Mouse (Mus musculus): ENCODE data around the gene Rasgrf1. TPM values are rescaled to one million over a fixed set of nuclear protein-coding genes. Genes with fewer than 3 reads are reported as not detected.

The Rasgrf1 gene
- polyA plus RNA-seq, 1 experiment: 25.7 TPM

GRCm38 (mm10) chr9:89906645-89907044 lies 3.1 kb upstream of the Rasgrf1 start:
- DNase-seq (ENCODE audit: low read depth): no peak

- no peak for DNase-seq (ENCODE audit: low read depth)
These were observed 1.8 kb upstream of the Rasgrf1 start for GRCm38 (mm10) chr9:89907941-89908340.

GRCm38 (mm10) chr9:89908601-89909000 lies 1.1 kb upstream of the Rasgrf1 start:
- DNase-seq (ENCODE audit: low read depth): no peak

- no peak for DNase-seq (ENCODE audit: low read depth)
These were observed 298 bp downstream of the Rasgrf1 start for GRCm38 (mm10) chr9:89910011-89910400.

- DNase-seq (ENCODE audit: low read depth): no peak
These were observed 1.2 kb downstream of the Rasgrf1 start for GRCm38 (mm10) chr9:89910741-89911444.

GRCm38 (mm10) chr9:89911891-89912549 lies 2.3 kb downstream of the Rasgrf1 start:
- DNase-seq (ENCODE audit: low read depth): no peak

- no peak for DNase-seq (ENCODE audit: low read depth)
These were observed 3.4 kb downstream of the Rasgrf1 start for GRCm38 (mm10) chr9:89913135-89913534.

- DNase-seq (ENCODE audit: low read depth): no peak
These were observed 6.8 kb downstream of the Rasgrf1 start for GRCm38 (mm10) chr9:89916471-89916870.

- DNase-seq (ENCODE audit: low read depth): no peak
These were observed 7.7 kb downstream of the Rasgrf1 start for GRCm38 (mm10) chr9:89917431-89917830.

GRCm38 (mm10) chr9:89918832-89919231 lies 9.1 kb downstream of the Rasgrf1 start:
- DNase-seq (ENCODE audit: low read depth): no peak

GRCm38 (mm10) chr9:89921121-89921520 lies 11.4 kb downstream of the Rasgrf1 start:
- DNase-seq (ENCODE audit: low read depth): peak; percentile 34

- DNase-seq (ENCODE audit: low read depth): no peak
These were observed 13.0 kb downstream of the Rasgrf1 start for GRCm38 (mm10) chr9:89922666-89923065.

GRCm38 (mm10) chr9:89924836-89925235 lies 15.1 kb downstream of the Rasgrf1 start:
- DNase-seq (ENCODE audit: low read depth): no peak

GRCm38 (mm10) chr9:89928497-89928896 lies 18.8 kb downstream of the Rasgrf1 start:
- no peak for DNase-seq (ENCODE audit: low read depth)

GRCm38 (mm10) chr9:89940428-89940827 lies 30.7 kb downstream of the Rasgrf1 start:
- DNase-seq (ENCODE audit: low read depth): no peak

GRCm38 (mm10) chr9:89946830-89947229 lies 37.1 kb downstream of the Rasgrf1 start:
- no peak for DNase-seq (ENCODE audit: low read depth)

GRCm38 (mm10) chr9:89948602-89949001 lies 38.9 kb downstream of the Rasgrf1 start:
- no peak for DNase-seq (ENCODE audit: low read depth)

- DNase-seq (ENCODE audit: low read depth): no peak
These were observed 44.0 kb downstream of the Rasgrf1 start for GRCm38 (mm10) chr9:89953596-89954215.

- DNase-seq (ENCODE audit: low read depth): no peak
These were observed 45.3 kb downstream of the Rasgrf1 start for GRCm38 (mm10) chr9:89954860-89955479.

GRCm38 (mm10) chr9:89958959-89959358 lies 49.3 kb downstream of the Rasgrf1 start:
- no peak for DNase-seq (ENCODE audit: low read depth)

- DNase-seq (ENCODE audit: low read depth): no peak
These were observed 54.4 kb downstream of the Rasgrf1 start for GRCm38 (mm10) chr9:89964091-89964490.

GRCm38 (mm10) chr9:89967716-89968115 lies 58.0 kb downstream of the Rasgrf1 start:
- no peak for DNase-seq (ENCODE audit: low read depth)

All from gonadal fat pad, adult 2 months (tissue).